Mouse (Mus musculus): ENCODE measurements at regions not wholly inside any gene's neighbourhood (a gene's known extent, or its start where the extent isn't known, plus 50 kb on each side); places are given as distances from the start of the nearest gene placed in this dataset.

DNA sequence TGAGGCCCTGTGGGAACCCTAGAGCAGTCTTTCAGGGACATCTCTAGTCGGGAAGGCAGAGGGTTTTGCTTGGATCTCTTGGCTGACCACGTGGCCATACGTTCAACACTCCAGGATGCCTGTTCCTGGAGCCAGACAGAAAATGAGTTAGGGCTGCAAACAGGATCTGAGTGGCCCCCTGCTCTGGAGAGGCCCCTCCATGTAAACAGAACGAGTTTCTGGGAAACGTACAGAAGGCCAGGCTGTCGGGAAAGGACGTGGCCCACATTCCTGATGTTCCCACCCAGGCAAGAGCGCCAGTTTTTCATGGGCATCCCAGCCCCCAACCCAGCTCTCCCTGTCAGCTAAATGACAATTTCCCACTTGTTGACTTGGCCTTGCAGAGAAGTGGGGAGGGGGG, 67.7 kb downstream of the Rtl1 start:
- TF ChIP-seq USF1 (IDR thresholded peaks at IDR 0.05; ENCODE audit: low read depth) (no peak), POLR2A (IDR thresholded peaks at IDR 0.05; ENCODE audit: insufficient read length, low read depth) (no peak), MYOG (IDR thresholded peaks at IDR 0.05; ENCODE audit: control insufficient read depth in 1 of 3, insufficient read depth in 1 of 3, insufficient read length in 2 of 3, low read depth in 2 of 3) (no peak), MYOD1 (IDR thresholded peaks at IDR 0.05; ENCODE audit: control insufficient read depth in 1 of 3, insufficient read length in 2 of 3, low read depth in 2 of 3) (no peak), POLR2AphosphoS2 (IDR thresholded peaks at IDR 0.05; ENCODE audit: insufficient read length, low read depth) (no peak)

Data from myocyte (in vitro differentiated cells).